Mouse (Mus musculus): ENCODE measurements around the gene Mtnr1b. TPM values are rescaled to one million over a fixed set of nuclear protein-coding genes. Genes with fewer than 3 reads are reported as not detected.
"Not testable (repeated sequence)": the region's sequence is repeated elsewhere in the genome, so short reads cannot be mapped to it uniquely, and the experiment has no call there.

Mtnr1b gene
- polyA plus RNA-seq, 1 experiment from 2014 or later: not detected

- H3K4me3 ChIP-seq (ENCODE audit: low read depth, low read length); ATAC-seq (ENCODE audit: insufficient read depth, low FRiP score, low TSS enrichment); H3K4me1 ChIP-seq (ENCODE audit: control insufficient read depth, insufficient read depth, low read length); H3K9me3 ChIP-seq (ENCODE audit: control insufficient read depth, low read length); DNase-seq (ENCODE audit: low spot score); H3K27me3 ChIP-seq (ENCODE audit: control insufficient read depth, insufficient read depth, low read length); H3K4me2 ChIP-seq (ENCODE audit: low read depth); H3K27ac ChIP-seq (ENCODE audit: low read depth, low read length); H3K9ac ChIP-seq (ENCODE audit: low read length); H3K36me3 ChIP-seq (ENCODE audit: control insufficient read depth, insufficient read depth, low read length): not testable (repeated sequence)
- WGBS: 87% methylated on average over 4 of the region's 4 CpGs
Observed at GRCm38 (mm10) chr9:15844936-15845335, 29.4 kb downstream of the Mtnr1b start.

- H3K9me3 ChIP-seq (ENCODE audit: control insufficient read depth, low read length): no peaks in the 10 kb centered on the region
- DNase-seq (ENCODE audit: low spot score) (no peak), ATAC-seq (ENCODE audit: insufficient read depth, low FRiP score, low TSS enrichment) (no peak)
- H3K4me2 ChIP-seq (ENCODE audit: low read depth): no peak overlapping the region
- H3K4me1 ChIP-seq (ENCODE audit: control insufficient read depth, insufficient read depth, low read length): no peaks in the 10 kb centered on the region
- no peak overlapping the region for H3K9ac ChIP-seq (ENCODE audit: low read length)
- no peak overlapping the region for H3K27ac ChIP-seq (ENCODE audit: low read depth, low read length)
- no peak overlapping the region for H3K4me3 ChIP-seq (ENCODE audit: low read depth, low read length)
- H3K36me3 ChIP-seq (ENCODE audit: control insufficient read depth, insufficient read depth, low read length): no peaks in the 10 kb centered on the region; the same call in 1 of the 2 replicates
- WGBS: 70% methylated on average over 6 of the region's 6 CpGs
- H3K27me3 ChIP-seq (ENCODE audit: control insufficient read depth, insufficient read depth, low read length): no peaks in the 10 kb centered on the region
Observed at GRCm38 (mm10) chr9:15813002-15813911, 61.1 kb downstream of the Mtnr1b start.

DNA sequence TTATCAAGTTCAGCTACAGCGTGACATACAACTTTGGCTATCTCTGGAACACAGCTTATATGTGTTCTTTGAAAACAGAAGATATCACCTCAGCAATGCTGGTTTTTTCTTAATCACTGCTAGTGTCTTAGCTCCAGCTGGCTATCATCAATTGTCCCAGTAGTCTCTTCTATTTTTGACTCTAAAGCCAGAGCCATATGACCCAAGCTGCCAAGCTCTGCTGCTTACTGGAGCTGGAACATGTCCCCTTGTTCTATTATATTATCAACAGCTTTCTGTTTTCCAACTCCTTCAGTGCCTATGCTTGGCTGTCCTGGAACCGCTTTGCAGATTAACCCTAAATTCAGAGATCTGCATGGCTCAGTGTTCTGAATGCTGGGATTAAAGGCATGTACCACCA, 70.1 kb downstream of the Mtnr1b start:
- Histone ChIP-seq H3K9ac (ENCODE audit: low read length) (no peak overlapping the region), H3K4me3 (ENCODE audit: low read depth, low read length) (no peak overlapping the region), H3K4me2 (ENCODE audit: low read depth) (no peak overlapping the region), H3K4me1 (ENCODE audit: control insufficient read depth, insufficient read depth, low read length) (no peaks in the 10 kb centered on the region), H3K9me3 (ENCODE audit: control insufficient read depth, low read length) (no peaks in the 10 kb centered on the region), H3K36me3 (ENCODE audit: control insufficient read depth, insufficient read depth, low read length) (no peaks in the 10 kb centered on the region), H3K27me3 (ENCODE audit: control insufficient read depth, insufficient read depth, low read length) (no peaks in the 10 kb centered on the region), H3K27ac (ENCODE audit: low read depth, low read length) (no peak overlapping the region)
- ATAC-seq (ENCODE audit: insufficient read depth, low FRiP score, low TSS enrichment): no peak
- WGBS: 88% methylated on average over 2 of the region's 2 CpGs
- DNase-seq (ENCODE audit: low spot score): no peak

- no peak overlapping the region for H3K27ac ChIP-seq (ENCODE audit: low read depth, low read length)
- H3K9me3 ChIP-seq (ENCODE audit: control insufficient read depth, low read length): no peaks in the 10 kb centered on the region
- ATAC-seq (ENCODE audit: insufficient read depth, low FRiP score, low TSS enrichment): no peak
- no peaks in the 10 kb centered on the region for H3K4me1 ChIP-seq (ENCODE audit: control insufficient read depth, insufficient read depth, low read length)
- H3K4me3 ChIP-seq (ENCODE audit: low read depth, low read length): no peak overlapping the region
- H3K4me2 ChIP-seq (ENCODE audit: low read depth): no peak overlapping the region
- no peak for DNase-seq (ENCODE audit: low spot score)
- no peaks in the 10 kb centered on the region for H3K27me3 ChIP-seq (ENCODE audit: control insufficient read depth, insufficient read depth, low read length)
- no peak overlapping the region for H3K9ac ChIP-seq (ENCODE audit: low read length)
- H3K36me3 ChIP-seq (ENCODE audit: control insufficient read depth, insufficient read depth, low read length): no peaks in the 10 kb centered on the region
Observed at GRCm38 (mm10) chr9:15802413-15803027, 71.8 kb downstream of the Mtnr1b start.

DNA sequence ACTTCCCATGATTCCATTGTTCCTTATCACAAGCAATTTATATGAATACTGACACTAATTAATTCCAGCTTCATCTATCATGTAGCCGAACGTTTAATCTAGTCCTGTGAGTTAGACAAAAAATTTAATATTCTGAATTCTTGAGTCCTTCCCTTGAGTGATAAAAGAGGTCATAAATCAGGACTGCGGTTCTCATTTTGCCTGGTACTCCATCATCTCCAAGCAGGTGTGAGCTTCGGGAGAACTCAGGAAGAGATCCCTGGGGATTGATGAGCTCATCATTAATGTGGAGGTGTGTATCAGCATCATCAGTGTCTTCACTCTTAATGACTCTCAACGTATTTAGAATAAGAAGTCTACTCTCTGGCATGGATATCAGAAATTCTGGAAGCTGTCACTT, 74.0 kb downstream of the Mtnr1b start:
- Histone ChIP-seq H3K9ac (ENCODE audit: low read length) (no peak overlapping the region), H3K36me3 (ENCODE audit: control insufficient read depth, insufficient read depth, low read length) (no peaks in the 10 kb centered on the region), H3K4me1 (ENCODE audit: control insufficient read depth, insufficient read depth, low read length) (no peaks in the 10 kb centered on the region), H3K27me3 (ENCODE audit: control insufficient read depth, insufficient read depth, low read length) (no peaks in the 10 kb centered on the region), H3K9me3 (ENCODE audit: control insufficient read depth, low read length) (no peaks in the 10 kb centered on the region), H3K27ac (ENCODE audit: low read depth, low read length) (no peak overlapping the region), H3K4me2 (ENCODE audit: low read depth) (no peak overlapping the region), H3K4me3 (ENCODE audit: low read depth, low read length) (no peak overlapping the region)
- no peak for ATAC-seq (ENCODE audit: insufficient read depth, low FRiP score, low TSS enrichment)
- 79% methylated on average over 5 of the region's 5 CpGs for WGBS
- no peak for DNase-seq (ENCODE audit: low spot score)

- no peak for ATAC-seq (ENCODE audit: insufficient read depth, low FRiP score, low TSS enrichment)
- Histone ChIP-seq H3K36me3 (ENCODE audit: control insufficient read depth, insufficient read depth, low read length) (no peaks in the 10 kb centered on the region), H3K4me2 (ENCODE audit: low read depth) (no peak overlapping the region), H3K27me3 (ENCODE audit: control insufficient read depth, insufficient read depth, low read length) (no peaks in the 10 kb centered on the region), H3K9ac (ENCODE audit: low read length) (no peak overlapping the region), H3K4me1 (ENCODE audit: control insufficient read depth, insufficient read depth, low read length) (no peaks in the 10 kb centered on the region), H3K9me3 (ENCODE audit: control insufficient read depth, low read length) (no peaks in the 10 kb centered on the region), H3K4me3 (ENCODE audit: low read depth, low read length) (no peak overlapping the region), H3K27ac (ENCODE audit: low read depth, low read length) (no peak overlapping the region)
- no peak for DNase-seq (ENCODE audit: low spot score)
- WGBS: 89% methylated on average over 6 of the region's 6 CpGs
Observed at GRCm38 (mm10) chr9:15794408-15794807, 79.9 kb downstream of the Mtnr1b start.

DNA sequence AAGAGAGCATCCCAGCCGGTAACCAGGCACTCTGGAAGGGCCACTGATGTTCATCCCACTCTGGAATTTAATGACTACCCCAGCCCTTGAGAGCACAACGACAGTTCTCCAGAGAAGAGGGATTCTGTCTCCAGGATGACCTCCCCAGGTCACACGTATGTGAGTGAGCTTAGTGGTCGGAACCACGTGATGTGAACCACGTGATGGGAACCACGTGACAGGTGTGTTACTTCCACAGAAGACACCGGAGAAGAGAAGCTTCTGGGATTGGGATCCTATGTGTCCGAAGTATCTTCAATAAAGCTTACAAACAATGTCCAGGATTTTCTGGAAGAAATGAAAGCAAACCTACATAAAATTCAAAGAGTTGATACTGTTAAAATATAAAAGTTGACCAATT, 82.3 kb downstream of the Mtnr1b start:
- ATAC-seq (ENCODE audit: insufficient read depth, low FRiP score, low TSS enrichment) (no peak), DNase-seq (ENCODE audit: low spot score) (no peak)
- H3K9me3 ChIP-seq (ENCODE audit: control insufficient read depth, low read length): no peaks in the 10 kb centered on the region
- no peaks in the 10 kb centered on the region for H3K36me3 ChIP-seq (ENCODE audit: control insufficient read depth, insufficient read depth, low read length)
- H3K27me3 ChIP-seq (ENCODE audit: control insufficient read depth, insufficient read depth, low read length): no peaks in the 10 kb centered on the region
- 87% methylated on average over 9 of the region's 9 CpGs for WGBS
- H3K9ac ChIP-seq (ENCODE audit: low read length): no peak overlapping the region
- no peak overlapping the region for H3K4me3 ChIP-seq (ENCODE audit: low read depth, low read length)
- H3K4me1 ChIP-seq (ENCODE audit: control insufficient read depth, insufficient read depth, low read length): no peaks in the 10 kb centered on the region
- H3K27ac ChIP-seq (ENCODE audit: low read depth, low read length): no peak overlapping the region
- H3K4me2 ChIP-seq (ENCODE audit: low read depth): no peak overlapping the region

GRCm38 (mm10) chr9:15786610-15787009, 87.7 kb downstream of the Mtnr1b start:
- no peak for ATAC-seq (ENCODE audit: insufficient read depth, low FRiP score, low TSS enrichment)
- Histone ChIP-seq H3K9me3 (ENCODE audit: control insufficient read depth, low read length) (no peaks in the 10 kb centered on the region), H3K36me3 (ENCODE audit: control insufficient read depth, insufficient read depth, low read length) (no peaks in the 10 kb centered on the region), H3K9ac (ENCODE audit: low read length) (no peak overlapping the region), H3K27me3 (ENCODE audit: control insufficient read depth, insufficient read depth, low read length) (no peaks in the 10 kb centered on the region), H3K4me3 (ENCODE audit: low read depth, low read length) (no peak overlapping the region), H3K4me2 (ENCODE audit: low read depth) (no peak overlapping the region), H3K4me1 (ENCODE audit: control insufficient read depth, insufficient read depth, low read length) (no peaks in the 10 kb centered on the region), H3K27ac (ENCODE audit: low read depth, low read length) (no peak overlapping the region)
- 80% methylated on average over 2 of the region's 2 CpGs for WGBS
- DNase-seq (ENCODE audit: low spot score): no peak

DNA sequence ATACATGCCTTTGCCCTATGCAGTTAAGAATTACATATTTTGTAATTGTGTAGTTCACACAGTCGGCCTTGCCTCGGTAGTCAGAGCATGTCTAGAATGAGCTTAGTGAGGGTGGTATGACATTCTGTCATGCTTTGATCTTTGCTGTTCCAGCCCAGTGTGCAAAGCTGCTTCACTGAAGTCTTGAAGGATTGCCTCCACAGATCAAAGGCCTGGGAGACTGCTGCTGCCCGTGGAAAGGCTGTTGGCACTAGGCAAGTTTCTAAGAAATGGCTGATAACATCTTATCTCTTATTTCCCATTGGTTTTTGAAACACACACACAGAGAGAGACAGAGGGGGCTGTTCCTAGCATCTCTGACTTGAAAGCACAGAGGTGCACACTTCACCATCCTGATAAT, 88.2 kb downstream of the Mtnr1b start:
- Histone ChIP-seq H3K9ac (ENCODE audit: low read length) (no peak overlapping the region), H3K36me3 (ENCODE audit: control insufficient read depth, insufficient read depth, low read length) (no peaks in the 10 kb centered on the region), H3K4me3 (ENCODE audit: low read depth, low read length) (no peak overlapping the region), H3K27ac (ENCODE audit: low read depth, low read length) (no peak overlapping the region), H3K27me3 (ENCODE audit: control insufficient read depth, insufficient read depth, low read length) (no peaks in the 10 kb centered on the region), H3K4me2 (ENCODE audit: low read depth) (no peak overlapping the region), H3K9me3 (ENCODE audit: control insufficient read depth, low read length) (no peaks in the 10 kb centered on the region), H3K4me1 (ENCODE audit: control insufficient read depth, insufficient read depth, low read length) (no peaks in the 10 kb centered on the region)
- ATAC-seq (ENCODE audit: insufficient read depth, low FRiP score, low TSS enrichment): no peak
- DNase-seq (ENCODE audit: low spot score): no peak
- WGBS: 85% methylated on average over 3 of the region's 3 CpGs
